16 mouse cellular contexts compared by ENCODE assay signal in the genomic region with DNA sequence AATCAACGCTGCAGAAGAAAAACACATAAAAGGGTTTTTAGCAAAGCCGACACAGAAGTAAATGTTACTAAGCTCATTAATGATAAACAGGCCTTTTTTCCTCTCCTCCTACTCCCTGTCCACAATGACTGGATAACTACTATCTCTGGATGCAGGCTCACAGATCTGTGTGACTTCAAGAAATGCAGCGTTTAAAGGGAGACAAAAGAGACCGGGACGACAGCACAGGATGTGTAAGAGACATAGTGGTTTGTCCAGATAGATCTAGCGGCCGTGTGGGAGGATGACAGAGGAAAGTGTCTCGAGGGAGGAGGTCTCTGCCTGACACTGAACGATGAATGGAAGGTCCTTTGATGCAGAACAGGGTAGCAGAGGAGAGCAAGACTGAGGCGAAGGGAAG. TPM values are rescaled to one million over a fixed set of nuclear protein-coding genes. Genes with fewer than 3 reads are reported as not detected.
A peak's percentile ranks its signal among the peaks of the same experiment; 100 is the strongest.
DNase-seq lines count a peak whose midpoint lies in the region; ATAC-seq and TF ChIP-seq lines count a peak whose summit lies in the region.
"Had no signal": no experiment of that assay in that cellular context is flagged by ENCODE, and none has a peak within 500 bp of the region (broad histone marks: within the 10 kb centered on the region; RNA-seq: fewer than 3 reads in every experiment).

No protein-coding gene starts in this region.

- peak overlapping the region; percentile 30; the same call in 1 of the 2 replicates for H3K27ac ChIP-seq in liver, embryonic 12.5 days
- peak overlapping the region; percentile 60; the same call in 1 of the 2 replicates for H3K27ac ChIP-seq in olfactory bulb, adult 2 months (ENCODE audit: insufficient read depth, low read depth, low read length)
- H3K27ac ChIP-seq in hindbrain, embryonic 12.5 days, result no peak overlapping the region
- H3K27ac ChIP-seq: forebrain, embryonic 13.5 days; hindbrain, embryonic 14.5 days; limb, embryonic 13.5 days had no signal

- H3K9ac ChIP-seq in liver, embryonic 12.5 days, result no peak overlapping the region
- H3K9ac ChIP-seq in hindbrain, embryonic 12.5 days, result no peak overlapping the region
- H3K9ac ChIP-seq: forebrain, embryonic 13.5 days; hindbrain, embryonic 14.5 days; limb, embryonic 13.5 days had no signal

- H3K4me2 ChIP-seq in liver, embryonic 12.5 days, result peak overlapping the region; percentile 4; the same call in 1 of the 2 replicates
- H3K4me2 ChIP-seq in hindbrain, embryonic 12.5 days (replicated peaks), result no peak overlapping the region
- H3K4me2 ChIP-seq: forebrain, embryonic 13.5 days; hindbrain, embryonic 14.5 days; limb, embryonic 13.5 days; midbrain, embryonic 11.5 days had no signal

- 16% methylated on average over 9 of the region's 10 CpGs for WGBS in liver, embryonic 12.5 days (ENCODE audit: insufficient replicate concordance)
- 30% methylated on average over 9 of the region's 10 CpGs for WGBS in olfactory bulb, adult 2 months
- 49% methylated on average over 9 of the region's 10 CpGs for WGBS in hindbrain, embryonic 12.5 days

- no peak for TF ChIP-seq CTCF in olfactory bulb, adult 2 months (IDR thresholded peaks at IDR 0.05; ENCODE audit: insufficient read depth, low read depth, low read length)

- no peak overlapping the region for H3K4me3 ChIP-seq in liver, embryonic 12.5 days
- no peak overlapping the region for H3K4me3 ChIP-seq in olfactory bulb, adult 2 months (ENCODE audit: insufficient read depth, low read depth, low read length)
- H3K4me3 ChIP-seq in hindbrain, embryonic 12.5 days, result no peak overlapping the region
- H3K4me3 ChIP-seq: forebrain, embryonic 13.5 days; limb, embryonic 13.5 days had no signal

- H3K9me3 ChIP-seq in liver, embryonic 12.5 days (replicated peaks), result no peaks in the 10 kb centered on the region
- H3K9me3 ChIP-seq in hindbrain, embryonic 12.5 days (replicated peaks), result peaks cover 4% of the 10 kb centered on the region; the same call in 1 of the 2 replicates
- H3K9me3 ChIP-seq: limb, embryonic 13.5 days had no signal

- no peaks in the 10 kb centered on the region for H3K36me3 ChIP-seq in liver, embryonic 12.5 days
- H3K36me3 ChIP-seq in hindbrain, embryonic 12.5 days, result no peaks in the 10 kb centered on the region
- H3K36me3 ChIP-seq: limb, embryonic 13.5 days had no signal

- H3K27me3 ChIP-seq in liver, embryonic 12.5 days (replicated peaks), result no peaks in the 10 kb centered on the region
- H3K27me3 ChIP-seq in hindbrain, embryonic 12.5 days, result no peaks in the 10 kb centered on the region
- H3K27me3 ChIP-seq: forebrain, embryonic 13.5 days; limb, embryonic 13.5 days had no signal

- TF ChIP-seq POLR2A in olfactory bulb, adult 2 months (IDR thresholded peaks at IDR 0.05; ENCODE audit: insufficient read depth, low read depth, low read length), result 0 out of 2 replicates have a peak, but pooled peaks have one; percentile 22

- DNase-seq in thymus, postnatal 14 days, result peak; percentile 31
- DNase-seq in thymus, postnatal 4 days, result no peak
- peak; percentile 78 for DNase-seq in brain, adult 2 months (ENCODE audit: low read depth, low spot score)
- no peak for DNase-seq in left cerebral cortex, adult 8-10 months (ENCODE audit: low spot score in 2 of 2)
- DNase-seq in heart, adult 8-10 months (ENCODE audit: low spot score), result no peak
- DNase-seq: B cell, adult 2 months; cerebellum, adult 18-20 months; kidney, adult 2 months; lung, postnatal 10 days had no signal

- peaks cover 49% of the 10 kb centered on the region for H3K4me1 ChIP-seq in liver, embryonic 12.5 days
- H3K4me1 ChIP-seq in olfactory bulb, adult 2 months (ENCODE audit: control insufficient read depth, insufficient read depth, low read length), result peaks cover 14% of the 10 kb centered on the region
- no peaks in the 10 kb centered on the region for H3K4me1 ChIP-seq in hindbrain, embryonic 12.5 days
- H3K4me1 ChIP-seq: forebrain, embryonic 13.5 days had no signal

- peak; percentile 55; the same call in 1 of the 2 replicates for ATAC-seq in liver, embryonic 12.5 days
- ATAC-seq in hindbrain, embryonic 12.5 days (ENCODE audit: low FRiP score), result no peak
- ATAC-seq: forebrain, embryonic 13.5 days had no signal

RNA-seq across cellular contexts. Expression of a gene that starts 5.4 kb away (rescaled TPM):
- 12.2 and 14.0 TPM in 2 replicates for polyA plus RNA-seq in liver, embryonic 12.5 days (2016; fragmentation: Nextera tagmentation; extraction: Ambion mirVana)
- not detected in 2 replicates for polyA plus RNA-seq in olfactory bulb, adult 2 months (2012; ENCODE audit: insufficient read depth, insufficient read length, low replicate concordance, missing spikeins)
- 14.6 and 17.2 TPM in 2 replicates for polyA plus RNA-seq in hindbrain, embryonic 12.5 days (2016; fragmentation: Nextera tagmentation; extraction: Ambion mirVana)
- 10 to 100 TPM; 19.9 to 23.9 (median 21.7) TPM for total RNA-seq in left cerebral cortex, adult 8-10 months (2022)
- 1 to 10 TPM in 1 of 4 experiments, under 1 TPM in 3; 0.79 to 1.1 (median 0.97) TPM for total RNA-seq in heart, adult 8-10 months (2022)

Comparison
In these comparisons a context has a peak if more than half of its experiments do, and no peak if none do; other contexts are left out.
1. DNase-seq: peak in thymus, postnatal 14 days (single experiment) and brain, adult 2 months (single experiment); none in thymus, postnatal 4 days (single experiment), left cerebral cortex, adult 8-10 months (0 of 2) and heart, adult 8-10 months (single experiment).
2. RNA of a gene that starts 5.4 kb away (polyA plus RNA-seq): 14.6 to 17.2 TPM in hindbrain, embryonic 12.5 days and 12.2 to 14.0 TPM in liver, embryonic 12.5 days; not detected in olfactory bulb, adult 2 months; every median in the first group is over 10 times any median in the second.